Mouse (Mus musculus): ENCODE data around the gene Akirin2. TPM values are rescaled to one million over a fixed set of nuclear protein-coding genes. Genes with fewer than 3 reads are reported as not detected.

Gene Akirin2
- total RNA-seq (2014; rRNA removed) = 75.7 and 82.1 TPM in 2 replicates
- 77.5 and 82.5 TPM in 2 replicates for polyA plus RNA-seq (2015; fragmentation: Nextera tagmentation; extraction: Ambion mirVana)

DNA sequence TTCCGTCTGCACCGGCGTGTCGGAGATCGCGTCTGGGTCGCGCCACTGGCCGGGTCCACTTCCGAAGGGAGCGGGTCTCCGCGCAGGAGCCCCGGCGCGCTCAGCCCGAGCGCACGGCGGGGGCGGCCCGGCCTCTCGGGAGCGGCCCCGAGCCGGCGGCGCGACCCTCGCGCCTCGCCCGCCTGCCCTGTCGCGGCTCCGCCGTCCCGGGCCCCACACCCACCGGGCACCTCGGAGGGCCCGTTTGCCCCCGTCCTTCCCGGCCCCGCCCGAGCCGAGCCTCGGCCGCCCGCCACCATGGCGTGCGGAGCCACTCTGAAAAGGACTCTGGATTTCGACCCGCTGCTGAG, at the start of gene Akirin2:
Akirin2 (plus strand) TSS at position 190 of the 350 bp plus-strand sequence.
- Histone ChIP-seq H3K36me3 (ENCODE audit: insufficient read depth, low read length) (no peaks in the 10 kb centered on the region), H3K4me2 (ENCODE audit: low read depth, low read length) (peak within 1 kb of the TSS; percentile 66), H3K27me3 (ENCODE audit: insufficient read depth, low read length) (no peaks in the 10 kb centered on the region), H3K4me3 (ENCODE audit: low read length) (peak within 1 kb of the TSS; percentile 88), H3K27ac (peak within 1 kb of the TSS; percentile 92), H3K9ac (replicated peaks; ENCODE audit: low read length) (peak within 1 kb of the TSS; percentile 93), H3K9me3 (ENCODE audit: low read length) (no peaks in the 10 kb centered on the region), H3K4me1 (ENCODE audit: insufficient read depth, low read length) (0 out of 2 replicates have a peak, but pooled peaks cover 12% of the 10 kb centered on the region)
- WGBS = 0% methylated on average over 41 of the region's 53 CpGs
- peak; percentile 78 for ATAC-seq
- TF ChIP-seq CTCF (IDR thresholded peaks at IDR 0.05; ENCODE audit: low read depth) = no peak
- no peak for DNase-seq (ENCODE audit: low spot score)

DNA sequence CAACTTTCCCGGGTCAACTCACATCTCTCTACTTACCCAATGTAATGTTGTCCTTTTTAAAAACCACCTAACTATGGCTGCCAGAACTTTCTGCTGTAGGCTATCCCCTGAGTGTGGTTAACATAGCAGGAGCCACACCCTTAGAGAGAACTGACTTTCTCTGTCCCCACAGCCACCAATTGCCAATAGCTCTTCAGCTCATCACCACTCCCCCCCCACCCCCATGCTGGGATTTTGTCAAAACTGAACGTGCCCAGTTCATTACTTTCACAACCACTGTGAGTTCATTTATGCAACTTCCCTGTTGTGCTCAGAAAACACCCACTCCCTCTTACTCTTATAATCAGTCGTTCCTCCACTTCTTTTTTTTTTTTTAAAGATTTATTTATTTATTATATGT, 40.4 kb upstream of the Akirin2 start:
- no peaks in the 10 kb centered on the region for H3K27me3 ChIP-seq (ENCODE audit: insufficient read depth, low read length)
- no peak overlapping the region for H3K4me3 ChIP-seq (ENCODE audit: low read length)
- no peaks in the 10 kb centered on the region for H3K36me3 ChIP-seq (ENCODE audit: insufficient read depth, low read length)
- no peak for ATAC-seq
- TF ChIP-seq CTCF (IDR thresholded peaks at IDR 0.05; ENCODE audit: low read depth) = no peak
- H3K4me1 ChIP-seq (ENCODE audit: insufficient read depth, low read length) = no peaks in the 10 kb centered on the region
- no peak overlapping the region for H3K9ac ChIP-seq (replicated peaks; ENCODE audit: low read length)
- DNase-seq (ENCODE audit: low spot score) = no peak
- H3K9me3 ChIP-seq (ENCODE audit: low read length) = no peaks in the 10 kb centered on the region
- 86% methylated on average over 3 of the region's 3 CpGs for WGBS
- no peak overlapping the region for H3K27ac ChIP-seq
- no peak overlapping the region for H3K4me2 ChIP-seq (ENCODE audit: low read depth, low read length)

DNA sequence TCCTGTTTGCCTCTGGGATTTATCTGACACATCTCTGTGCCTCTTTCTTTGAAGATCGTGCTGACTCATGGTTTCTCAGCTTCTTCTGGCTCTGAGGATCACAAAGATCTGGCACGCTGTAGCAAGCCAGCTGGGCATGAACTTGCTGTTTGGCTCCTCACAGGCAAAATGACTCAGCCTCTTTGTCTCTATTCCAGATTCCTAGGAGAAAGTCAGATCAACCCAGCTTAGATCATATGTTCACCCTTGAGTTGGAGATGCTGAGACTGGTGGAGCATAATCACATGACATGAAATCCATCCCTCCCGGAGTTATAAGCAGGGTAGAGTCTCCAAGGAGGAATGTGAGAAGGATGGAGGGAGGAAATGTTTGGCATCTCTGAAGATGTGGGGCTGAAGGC, 27.9 kb upstream of the Akirin2 start:
- Histone ChIP-seq H3K9me3 (ENCODE audit: low read length) (no peaks in the 10 kb centered on the region), H3K36me3 (ENCODE audit: insufficient read depth, low read length) (no peaks in the 10 kb centered on the region), H3K27ac (no peak overlapping the region), H3K4me3 (ENCODE audit: low read length) (no peak overlapping the region), H3K9ac (replicated peaks; ENCODE audit: low read length) (no peak overlapping the region), H3K4me1 (ENCODE audit: insufficient read depth, low read length) (no peaks in the 10 kb centered on the region), H3K4me2 (ENCODE audit: low read depth, low read length) (no peak overlapping the region), H3K27me3 (ENCODE audit: insufficient read depth, low read length) (no peaks in the 10 kb centered on the region)
- no peak for TF ChIP-seq CTCF (IDR thresholded peaks at IDR 0.05; ENCODE audit: low read depth)
- DNase-seq (ENCODE audit: low spot score) (peak; percentile 62), ATAC-seq (peak; percentile 68)
- WGBS = 62% methylated on average over 3 of the region's 3 CpGs

DNA sequence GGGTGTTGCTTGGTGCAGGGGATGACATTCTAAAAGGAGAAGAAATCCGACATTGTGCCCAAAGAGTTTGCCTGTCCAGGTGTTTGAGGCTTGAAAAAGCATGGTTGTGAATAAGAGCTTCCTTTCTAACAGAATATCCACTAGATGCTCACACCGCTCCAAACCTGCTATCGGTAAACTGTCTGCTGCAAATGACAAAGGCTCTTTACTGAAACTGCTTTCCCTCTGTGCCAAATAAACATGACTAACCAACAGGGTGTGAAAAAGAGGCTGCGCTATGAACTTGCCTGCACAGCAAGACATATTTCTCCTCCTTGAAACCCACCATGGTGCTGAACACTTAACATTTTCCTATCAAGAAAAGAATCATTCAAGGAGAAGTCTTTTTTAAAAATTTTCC, 27.2 kb upstream of the Akirin2 start:
- no peak for ATAC-seq
- DNase-seq (ENCODE audit: low spot score) = peak; percentile 35

DNA sequence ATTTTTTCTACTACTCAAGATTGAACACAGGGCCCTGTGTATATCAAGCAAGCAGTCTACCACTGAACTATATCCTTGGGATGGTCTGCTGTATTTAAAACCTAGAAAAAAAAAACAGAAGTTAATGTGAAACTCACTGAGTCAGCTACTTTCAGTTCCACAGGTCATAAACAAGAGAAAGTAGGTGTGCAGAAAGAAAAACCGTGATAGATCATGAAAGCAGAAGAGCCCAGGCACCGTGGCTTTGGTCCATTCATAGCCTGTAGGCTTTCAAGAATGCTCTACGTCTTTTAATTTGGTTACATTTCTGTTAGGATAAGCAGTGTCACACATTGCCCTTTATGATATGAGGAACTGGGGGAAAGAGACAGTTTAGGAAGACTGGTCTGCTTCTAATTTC, 24.0 kb upstream of the Akirin2 start:
- ATAC-seq (no peak), DNase-seq (ENCODE audit: low spot score) (no peak)

More for the DNA sequence above, 27.2 kb upstream of the Akirin2 start:
- Histone ChIP-seq H3K9ac (replicated peaks; ENCODE audit: low read length) (no peak overlapping the region), H3K4me3 (ENCODE audit: low read length) (no peak overlapping the region), H3K27me3 (ENCODE audit: insufficient read depth, low read length) (no peaks in the 10 kb centered on the region), H3K9me3 (ENCODE audit: low read length) (no peaks in the 10 kb centered on the region), H3K4me2 (ENCODE audit: low read depth, low read length) (no peak overlapping the region), H3K36me3 (ENCODE audit: insufficient read depth, low read length) (no peaks in the 10 kb centered on the region), H3K4me1 (ENCODE audit: insufficient read depth, low read length) (no peaks in the 10 kb centered on the region), H3K27ac (no peak overlapping the region)
- 72% methylated on average over 4 of the region's 4 CpGs for WGBS
- no peak for TF ChIP-seq CTCF (IDR thresholded peaks at IDR 0.05; ENCODE audit: low read depth)

DNA sequence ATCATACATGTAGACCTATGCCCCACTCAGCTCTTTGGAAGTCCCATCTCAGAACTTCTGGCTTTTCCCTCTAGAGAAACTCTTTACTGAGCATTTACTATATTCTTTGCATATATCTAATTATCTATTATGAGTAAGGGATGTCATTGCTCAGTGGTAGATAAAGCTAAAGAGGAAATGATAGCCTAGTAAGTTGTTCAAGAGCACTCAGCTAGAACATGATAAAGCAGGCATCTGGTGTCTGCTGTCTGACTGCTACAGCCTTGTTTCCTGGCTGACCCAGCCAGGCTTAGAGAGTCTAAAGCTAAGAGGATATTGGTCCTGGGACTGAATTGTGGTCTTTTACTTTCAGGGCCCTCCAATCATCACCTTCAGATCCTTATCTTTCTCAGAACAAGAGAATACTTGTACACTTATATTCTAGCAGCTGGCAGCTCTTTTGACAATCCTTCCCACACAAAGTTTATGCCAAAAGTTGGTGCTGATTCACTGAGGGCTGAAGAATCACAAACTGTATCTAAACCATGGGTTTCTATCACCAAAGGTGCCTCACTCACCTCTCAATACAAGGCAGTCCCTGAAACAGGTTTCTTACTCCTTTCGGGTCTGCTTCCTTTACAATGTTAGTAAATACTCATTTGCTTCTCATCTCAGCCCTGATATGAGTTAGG, 22.2 kb upstream of the Akirin2 start:
- WGBS = 95% methylated on average over 1 of the region's 1 CpGs
- no peak for TF ChIP-seq CTCF (IDR thresholded peaks at IDR 0.05; ENCODE audit: low read depth)
- ATAC-seq = no peak

More for the DNA sequence above, 24.0 kb upstream of the Akirin2 start:
- no peaks in the 10 kb centered on the region for H3K27me3 ChIP-seq (ENCODE audit: insufficient read depth, low read length)
- H3K36me3 ChIP-seq (ENCODE audit: insufficient read depth, low read length) = no peaks in the 10 kb centered on the region
- H3K9me3 ChIP-seq (ENCODE audit: low read length) = no peaks in the 10 kb centered on the region
- TF ChIP-seq CTCF (IDR thresholded peaks at IDR 0.05; ENCODE audit: low read depth) = no peak
- 89% methylated on average over 3 of the region's 3 CpGs for WGBS
- H3K9ac ChIP-seq (replicated peaks; ENCODE audit: low read length) = no peak overlapping the region
- H3K4me3 ChIP-seq (ENCODE audit: low read length) = no peak overlapping the region
- H3K4me1 ChIP-seq (ENCODE audit: insufficient read depth, low read length) = no peaks in the 10 kb centered on the region
- H3K27ac ChIP-seq = no peak overlapping the region
- H3K4me2 ChIP-seq (ENCODE audit: low read depth, low read length) = no peak overlapping the region

DNA sequence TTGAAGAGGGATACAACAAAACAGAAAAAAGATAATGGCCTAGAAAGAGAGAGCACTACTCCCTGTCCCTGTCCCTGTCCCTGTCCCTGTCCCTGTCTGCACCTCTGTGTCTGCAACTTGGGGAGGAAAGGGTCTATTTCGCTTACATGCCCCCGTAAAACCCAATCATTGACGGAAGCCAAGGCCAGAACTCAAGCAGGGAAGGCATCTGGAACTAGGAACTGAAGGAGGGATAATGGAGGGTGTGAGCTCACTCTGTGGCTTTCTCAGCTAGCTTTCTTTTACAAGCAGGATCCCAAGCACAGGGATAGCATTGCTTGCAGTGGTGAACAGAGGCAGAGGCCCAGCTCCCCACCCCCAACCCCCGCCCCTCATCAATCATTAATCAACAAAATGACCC, 21.4 kb upstream of the Akirin2 start:
- ATAC-seq = no peak
- no peaks in the 10 kb centered on the region for H3K36me3 ChIP-seq (ENCODE audit: insufficient read depth, low read length)
- no peak for DNase-seq (ENCODE audit: low spot score)
- no peak overlapping the region for H3K9ac ChIP-seq (replicated peaks; ENCODE audit: low read length)
- WGBS = 49% methylated on average over 4 of the region's 4 CpGs
- no peak overlapping the region for H3K4me2 ChIP-seq (ENCODE audit: low read depth, low read length)
- no peak overlapping the region for H3K27ac ChIP-seq
- H3K27me3 ChIP-seq (ENCODE audit: insufficient read depth, low read length) = no peaks in the 10 kb centered on the region
- no peaks in the 10 kb centered on the region for H3K9me3 ChIP-seq (ENCODE audit: low read length)
- H3K4me1 ChIP-seq (ENCODE audit: insufficient read depth, low read length) = no peaks in the 10 kb centered on the region
- H3K4me3 ChIP-seq (ENCODE audit: low read length) = no peak overlapping the region
- TF ChIP-seq CTCF (IDR thresholded peaks at IDR 0.05; ENCODE audit: low read depth) = no peak

More for the DNA sequence above, 22.2 kb upstream of the Akirin2 start:
- Histone ChIP-seq H3K27me3 (ENCODE audit: insufficient read depth, low read length) (no peaks in the 10 kb centered on the region), H3K4me2 (ENCODE audit: low read depth, low read length) (no peak overlapping the region), H3K36me3 (ENCODE audit: insufficient read depth, low read length) (no peaks in the 10 kb centered on the region), H3K27ac (no peak overlapping the region), H3K9ac (replicated peaks; ENCODE audit: low read length) (no peak overlapping the region), H3K4me3 (ENCODE audit: low read length) (no peak overlapping the region), H3K9me3 (ENCODE audit: low read length) (no peaks in the 10 kb centered on the region), H3K4me1 (ENCODE audit: insufficient read depth, low read length) (no peaks in the 10 kb centered on the region)
- no peak for DNase-seq (ENCODE audit: low spot score)
